Mouse (Mus musculus) MEL (cell line): Measurements from ENCODE around the gene Gm21969.

Experiments used
- E2F4 ChIP-seq: IDR thresholded peaks from 2 replicates; pipeline ENCODE4 v1.6.1; 2011; ENCODE audit warnings: low read depth, low read length, improper control_type of control experiment, borderline replicate concordance
- GATA1 ChIP-seq: IDR thresholded peaks from 2 replicates; pipeline ENCODE4 v1.6.1; 2011; ENCODE audit warnings: low read depth, low read length, improper control_type of control experiment

- peak; percentile 83 for TF ChIP-seq GATA1
- TF ChIP-seq E2F4 = no peak
Measured at GRCm38 (mm10) chr4:139622373-139623282, 19.6 kb downstream of the Gm21969 start, which contains the start of gene Aldh4a1.
